Mouse (Mus musculus) gastrocnemius, adult 2 months (tissue): ENCODE measurements at regions not wholly inside any gene's neighbourhood (a gene's known extent, or its start where the extent isn't known, plus 50 kb on each side); places are given as distances from the start of the nearest gene placed in this dataset.
"Not testable (repeated sequence)": the region's sequence is repeated elsewhere in the genome, so short reads cannot be mapped to it uniquely, and the experiment has no call there.

Experiments
- DNase-seq: peaks from one replicate; pipeline ENCODE4 v3.0.0; 2022
- H3K27ac ChIP-seq: fragments of 200-600 bp; 2 replicates; pipeline ENCODE4 v1.8.1; 2022; ENCODE audit warnings: mild to moderate bottlenecking
- H3K4me3 ChIP-seq: fragments of 200-600 bp; 2 replicates; pipeline ENCODE4 v1.8.1; 2022; ENCODE audit warnings: mild to moderate bottlenecking, moderate library complexity
- CTCF ChIP-seq: fragments of 200-600 bp; IDR thresholded peaks from 2 replicates; pipeline ENCODE4 v1.8.1; 2022; ENCODE audit warnings: antibody characterized with exemption, mild to moderate bottlenecking, moderate library complexity
- intact Hi-C: fragments of 180-260 bp; cut with DNase I; formaldehyde crosslinking; loops from one replicate; pipeline ENCODE4 v1.15.1; 2025

DNA sequence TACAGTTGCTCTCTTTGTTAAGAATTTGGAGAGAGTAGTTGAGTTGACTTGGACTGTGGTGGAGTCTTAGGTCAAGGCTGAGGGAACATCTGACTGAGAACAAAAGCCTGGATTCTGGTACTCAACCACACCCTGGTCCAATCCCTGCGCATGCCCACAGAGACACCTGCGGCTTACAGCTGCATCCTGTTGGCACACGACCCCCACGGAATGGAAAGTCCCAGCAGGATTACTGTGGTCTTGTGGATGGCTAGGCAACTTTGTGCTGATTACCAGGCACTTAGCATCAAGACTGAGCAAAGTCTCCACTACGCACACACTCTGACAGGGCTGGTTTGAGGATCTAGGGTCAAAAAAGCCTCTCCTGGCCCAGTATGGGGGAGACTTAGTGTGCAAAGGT lies 105.5 kb upstream of the Cpne8 start:
- intact Hi-C loops: no loop called here
- no peak for DNase-seq
- no peak overlapping the region for H3K27ac ChIP-seq

GRCm38 (mm10) chr15:90767521-90767920 lies 88.3 kb upstream of the Cpne8 start:
- TF ChIP-seq CTCF: no peak
- no peak for DNase-seq
- intact Hi-C loops: no loop called here
- no peak overlapping the region for H3K4me3 ChIP-seq
- no peak overlapping the region for H3K27ac ChIP-seq

More for the DNA sequence above, 105.5 kb upstream of the Cpne8 start:
- no peak overlapping the region for H3K4me3 ChIP-seq
- no peak for TF ChIP-seq CTCF

DNA sequence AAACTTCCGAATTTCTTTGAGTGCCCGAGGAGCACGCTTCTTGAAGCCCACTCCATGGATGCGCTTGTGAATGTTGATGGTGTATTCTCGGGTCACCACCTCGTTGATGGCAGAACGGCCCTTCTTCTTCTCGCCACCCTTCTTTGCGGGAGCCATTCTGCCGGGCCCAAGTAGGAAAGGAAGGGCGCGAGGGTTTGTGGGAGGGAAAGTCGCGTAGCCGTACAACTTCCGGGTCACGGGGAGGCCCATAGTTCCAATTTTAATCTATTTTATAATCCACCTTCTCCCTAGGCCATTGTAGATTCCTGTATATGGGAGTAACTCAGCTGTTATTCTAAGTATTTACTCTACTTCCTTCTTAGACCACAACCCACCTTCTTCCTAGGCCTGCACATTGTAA lies 85.3 kb upstream of the Cpne8 start:
- not testable (repeated sequence) for H3K4me3 ChIP-seq

GRCm38 (mm10) chr15:90733891-90734290 lies 54.7 kb upstream of the Cpne8 start:
- DNase-seq: no peak
- Histone ChIP-seq H3K27ac (no peak overlapping the region), H3K4me3 (no peak overlapping the region)
- intact Hi-C loops: no loop called here
- TF ChIP-seq CTCF: no peak

More for the DNA sequence above, 85.3 kb upstream of the Cpne8 start:
- H3K27ac ChIP-seq, intact Hi-C loops, DNase-seq: not testable (repeated sequence)
